Mouse (Mus musculus) forebrain, postnatal 0 days (tissue): ENCODE measurements around the gene Gm45140. TPM values are rescaled to one million over a fixed set of nuclear protein-coding genes. Genes with fewer than 3 reads are reported as not detected.

ENCODE experiments used
- ATAC-seq: fragments of 200-750 bp; cut with Nextera tagmentation; 2 replicates; pipeline ENCODE4 v1.8.0; 2017; ENCODE audit warnings: mild to moderate bottlenecking, moderate library complexity
- DNase-seq: peaks from one replicate; pipeline ENCODE4 v3.0.0-alpha.2; 2015
- H3K27ac ChIP-seq: fragments of 300-500 bp; sonication (generic); 2 replicates; pipeline ENCODE4 v1.5.1; 2014; ENCODE audit warnings: low read depth, mild to moderate bottlenecking, antibody characterized with exemption, low read length, moderate library complexity, mixed read lengths
- H3K27me3 ChIP-seq: fragments of 300-500 bp; sonication (generic); 2 replicates; pipeline ENCODE4 v1.6.1; 2014; ENCODE audit warnings: mild to moderate bottlenecking, low read length, mixed read lengths; ENCODE audit not compliant: insufficient read depth
- H3K36me3 ChIP-seq: fragments of 300-500 bp; sonication (generic); 2 replicates; pipeline ENCODE4 v1.6.1; 2014; ENCODE audit warnings: mild to moderate bottlenecking, moderate library complexity; ENCODE audit not compliant: insufficient read depth
- H3K4me1 ChIP-seq: fragments of 300-500 bp; sonication (generic); 2 replicates; pipeline ENCODE4 v1.6.1; 2014; ENCODE audit warnings: antibody characterized with exemption; ENCODE audit not compliant: insufficient read depth
- H3K4me2 ChIP-seq: fragments of 300-500 bp; sonication (generic); 2 replicates; pipeline ENCODE4 v1.6.1; 2014; ENCODE audit warnings: low read depth, mild to moderate bottlenecking, moderate library complexity
- H3K4me3 ChIP-seq: fragments of 300-500 bp; sonication (generic); 2 replicates; pipeline ENCODE4 v1.5.1; 2014; ENCODE audit warnings: low read depth, low read length, mixed read lengths
- H3K9ac ChIP-seq: fragments of 300-500 bp; sonication (generic); 2 replicates; pipeline ENCODE4 v1.6.1; 2014; ENCODE audit warnings: mild to moderate bottlenecking
- H3K9me3 ChIP-seq: fragments of 300-500 bp; sonication (generic); 2 replicates; pipeline ENCODE4 v1.6.1; 2016; ENCODE audit warnings: low read length
- CTCF ChIP-seq: sonication (generic); IDR thresholded peaks from 2 replicates; pipeline ENCODE4 v1.5.1; 2016; ENCODE audit warnings: antibody characterized with exemption, control low read depth, low read depth
- WGBS: fragments of 180-500 bp; shearing (Covaris S2); extraction: QIAGEN DNeasy Blood & Tissue Kit; methylation state at CpG from one replicate; pipeline ENCODE4 v1.1.7; 2014; 5-methylcytosine and 5-hydroxymethylcytosine counted together
- polyA plus RNA-seq: library from polyadenylated mRNA; unstranded; fragments of >200 nt; fragmentation: Nextera tagmentation; extraction: Ambion mirVana; gene quantifications from 2 replicates; pipeline ENCODE4 v1.2.1, GENCODE M21; 2015
- total RNA-seq: library from RNA; depleted of rRNA; stranded (reverse); fragments of >200 nt; gene quantifications from 2 replicates; pipeline ENCODE4 v1.2.3, GENCODE M21; 2014

Gene Gm45140
- total and polyA plus RNA-seq, 2 experiments from 2014 or later: 1.0 to 4.7 TPM

DNA sequence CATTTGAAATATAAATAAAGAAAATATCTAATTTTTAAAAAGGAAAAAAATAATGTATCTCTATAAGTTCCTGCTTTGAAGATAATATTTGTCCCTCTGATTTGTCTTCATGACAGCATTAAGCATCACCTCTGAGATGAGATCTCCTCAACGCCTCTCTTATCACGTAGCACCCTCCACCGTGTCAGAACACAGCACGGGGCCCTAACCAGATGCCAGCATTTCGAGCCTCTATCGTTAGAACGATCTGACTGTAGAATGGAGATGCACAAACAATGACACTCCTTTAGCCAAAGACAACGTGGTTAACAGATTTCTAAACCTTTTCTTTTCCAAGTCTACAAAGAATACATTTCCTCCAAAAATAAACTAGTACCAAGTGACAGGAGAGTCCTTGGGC, 51.6 kb downstream of the Gm45140 start:
- H3K9me3 ChIP-seq: no peaks in the 10 kb centered on the region
- H3K4me1 ChIP-seq: no peaks in the 10 kb centered on the region
- ATAC-seq (no peak), DNase-seq (no peak)
- no peak for TF ChIP-seq CTCF
- H3K27me3 ChIP-seq: no peaks in the 10 kb centered on the region
- no peaks in the 10 kb centered on the region for H3K36me3 ChIP-seq
- no peak overlapping the region for H3K4me2 ChIP-seq
- no peak overlapping the region for H3K27ac ChIP-seq
- H3K9ac ChIP-seq: no peak overlapping the region
- no peak overlapping the region for H3K4me3 ChIP-seq
- 73% methylated on average over 8 of the region's 8 CpGs for WGBS

GRCm38 (mm10) chr6:87780546-87781301, 54.9 kb downstream of the Gm45140 start:
- Histone ChIP-seq H3K4me1 (no peaks in the 10 kb centered on the region), H3K9ac (no peak overlapping the region), H3K27me3 (no peaks in the 10 kb centered on the region), H3K4me3 (no peak overlapping the region), H3K27ac (no peak overlapping the region), H3K36me3 (no peaks in the 10 kb centered on the region), H3K4me2 (no peak overlapping the region), H3K9me3 (no peaks in the 10 kb centered on the region)
- TF ChIP-seq CTCF: no peak
- WGBS: 82% methylated on average over 10 of the region's 10 CpGs
- DNase-seq (no peak), ATAC-seq (no peak)

DNA sequence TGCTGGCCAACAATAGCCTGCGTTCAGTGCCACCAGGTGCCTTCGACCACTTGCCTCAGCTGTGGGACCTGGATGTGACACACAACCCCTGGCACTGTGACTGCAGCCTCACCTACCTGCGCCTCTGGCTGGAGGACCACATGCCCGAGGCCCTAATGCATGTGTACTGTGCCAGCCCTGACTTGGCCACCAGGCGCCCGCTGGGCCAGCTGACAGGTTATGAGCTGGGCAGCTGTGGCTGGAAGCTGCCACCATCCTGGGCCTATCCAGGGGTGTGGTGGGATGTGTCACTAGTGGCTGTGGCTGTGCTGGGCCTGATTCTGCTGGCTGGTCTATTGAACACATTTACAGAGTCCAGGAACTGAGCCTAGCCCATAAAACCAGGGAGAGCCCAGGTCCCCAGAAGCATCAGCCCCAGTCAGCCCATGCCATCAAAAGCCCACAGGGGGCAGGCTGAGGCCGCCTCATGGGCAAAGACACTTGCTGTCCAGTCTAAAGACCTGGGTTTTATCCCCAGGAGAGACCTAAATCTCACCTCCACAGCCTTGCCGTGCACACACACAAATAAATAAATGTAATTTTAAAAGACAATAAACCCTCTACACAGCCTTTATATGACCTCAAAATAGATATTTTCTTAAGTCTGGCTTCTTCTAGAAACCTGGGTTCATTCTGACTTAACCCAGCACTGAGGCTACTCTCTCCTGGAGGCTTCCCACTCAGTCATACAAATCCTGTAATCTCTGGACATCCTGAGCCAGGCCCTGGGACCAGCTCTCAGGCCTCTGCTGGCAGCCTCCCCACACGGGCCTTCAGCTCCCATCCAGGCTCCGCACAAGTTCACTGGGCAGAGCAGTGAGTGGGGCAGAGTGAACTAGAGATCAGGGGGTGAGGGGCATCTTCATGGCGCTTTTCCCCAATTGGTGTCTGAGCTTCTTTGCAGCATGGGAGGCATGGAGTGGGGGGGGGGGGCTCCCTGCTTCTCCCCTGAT, 56.1 kb downstream of the Gm45140 start:
- WGBS: 86% methylated on average over 11 of the region's 11 CpGs
- ATAC-seq: no peak

DNA sequence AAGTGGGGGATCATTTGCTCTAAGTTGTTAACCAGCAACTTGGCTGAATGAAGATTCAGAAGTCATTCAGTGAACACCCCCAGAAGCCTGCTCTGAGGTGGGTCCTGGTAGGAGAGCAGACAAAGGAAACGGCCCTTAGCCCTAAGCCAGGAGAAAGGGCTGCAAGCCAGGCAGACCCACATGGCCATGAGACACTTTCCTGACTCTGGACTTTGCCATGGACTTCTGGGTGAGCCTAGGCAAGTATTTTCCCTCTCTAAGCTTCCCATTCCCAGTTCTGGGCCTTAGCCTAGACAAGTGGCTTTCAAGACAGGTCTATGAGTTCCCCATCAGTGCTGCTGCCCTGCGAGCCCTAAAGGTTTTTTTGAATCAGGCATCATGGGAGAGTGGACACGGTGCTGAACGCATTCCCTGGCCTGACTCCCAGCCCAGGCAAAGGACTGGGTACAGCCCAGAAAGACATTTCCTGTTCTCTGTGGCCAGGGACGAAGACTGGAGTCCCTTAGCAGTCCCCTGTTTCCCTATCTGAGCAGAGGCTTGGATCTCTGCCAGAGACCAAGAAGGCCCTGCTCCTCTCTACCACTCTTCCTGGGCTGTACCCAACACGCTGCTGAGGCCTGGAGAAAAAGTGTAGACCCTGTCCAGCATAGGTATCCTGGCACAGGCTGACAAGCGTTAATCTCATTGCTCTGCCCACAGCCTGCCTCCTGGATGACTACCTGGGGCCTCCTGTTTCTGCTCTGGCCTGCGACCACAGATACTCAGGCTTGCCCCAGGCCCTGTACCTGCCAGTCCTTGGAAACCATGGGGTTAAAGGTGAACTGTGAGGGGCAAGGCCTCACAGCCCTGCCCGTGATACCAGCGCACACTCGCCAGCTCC, 57.1 kb downstream of the Gm45140 start:
- DNase-seq (no peak), ATAC-seq (no peak)
- Histone ChIP-seq H3K4me1 (no peaks in the 10 kb centered on the region), H3K9me3 (no peaks in the 10 kb centered on the region), H3K27ac (no peak overlapping the region), H3K36me3 (no peaks in the 10 kb centered on the region), H3K4me2 (no peak overlapping the region), H3K27me3 (no peaks in the 10 kb centered on the region), H3K9ac (no peak overlapping the region), H3K4me3 (no peak overlapping the region)
- 71% methylated on average over 11 of the region's 11 CpGs for WGBS
- no peak for TF ChIP-seq CTCF

More for the DNA sequence above, 56.1 kb downstream of the Gm45140 start:
- Histone ChIP-seq H3K27me3 (no peaks in the 10 kb centered on the region), H3K9me3 (no peaks in the 10 kb centered on the region), H3K4me1 (no peaks in the 10 kb centered on the region), H3K27ac (no peak overlapping the region), H3K4me3 (no peak overlapping the region), H3K36me3 (no peaks in the 10 kb centered on the region), H3K9ac (no peak overlapping the region), H3K4me2 (no peak overlapping the region)
- DNase-seq: no peak
- no peak for TF ChIP-seq CTCF

DNA sequence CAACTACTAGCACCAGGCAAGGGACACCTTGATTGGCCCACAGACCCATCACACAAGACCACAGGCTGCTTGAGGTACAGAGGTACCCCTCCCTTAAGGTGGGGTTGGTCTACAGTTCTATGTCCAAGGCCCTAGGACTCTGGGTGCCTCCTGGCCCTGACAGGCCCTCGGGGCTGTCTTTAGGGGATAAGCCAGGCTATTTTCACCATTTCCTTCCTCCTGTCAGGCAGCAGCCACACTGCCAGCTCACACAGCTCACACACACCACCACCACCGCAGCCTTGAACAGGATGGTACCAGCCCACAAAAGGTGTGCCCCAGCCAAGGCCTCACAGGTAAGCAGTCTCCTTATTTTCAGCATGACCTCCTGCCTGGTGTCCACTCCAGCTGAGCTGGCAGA, 57.8 kb downstream of the Gm45140 start, which contains the start of gene Gp9:
Gp9 (plus strand) TSS at position 231 of the 400 bp plus-strand sequence.
- ATAC-seq (no peak), DNase-seq (no peak)
- H3K27me3 ChIP-seq: no peaks in the 10 kb centered on the region
- H3K27ac ChIP-seq: no peak within 1 kb of the TSS
- no peaks in the 10 kb centered on the region for H3K4me1 ChIP-seq
- H3K9me3 ChIP-seq: no peaks in the 10 kb centered on the region
- no peak within 1 kb of the TSS for H3K4me3 ChIP-seq
- TF ChIP-seq CTCF: no peak
- 74% methylated on average over 2 of the region's 2 CpGs for WGBS
- no peak within 1 kb of the TSS for H3K4me2 ChIP-seq
- H3K9ac ChIP-seq: no peak within 1 kb of the TSS
- H3K36me3 ChIP-seq: no peaks in the 10 kb centered on the region

GRCm38 (mm10) chr6:87776663-87777062, 58.9 kb downstream of the Gm45140 start:
- no peaks in the 10 kb centered on the region for H3K36me3 ChIP-seq
- TF ChIP-seq CTCF: no peak
- no peak overlapping the region for H3K4me3 ChIP-seq
- no peak overlapping the region for H3K27ac ChIP-seq
- H3K9me3 ChIP-seq: no peaks in the 10 kb centered on the region
- no peaks in the 10 kb centered on the region for H3K4me1 ChIP-seq
- no peak overlapping the region for H3K9ac ChIP-seq
- H3K27me3 ChIP-seq: no peaks in the 10 kb centered on the region
- DNase-seq (no peak), ATAC-seq (no peak)
- H3K4me2 ChIP-seq: no peak overlapping the region
- WGBS: 100% methylated on average over 1 of the region's 1 CpGs
